Mouse (Mus musculus) A20 (cell line): ENCODE data around the gene Mthfsd.
A peak's percentile ranks its signal among the peaks of the same experiment; 100 is the strongest.

Experiments
- DNase-seq: peaks from one replicate; pipeline ENCODE4 v3.0.0-alpha.2; 2011; ENCODE audit warnings: low read depth, low spot score

Mthfsd gene

GRCm38 (mm10) chr8:121122368-121122767 is 14.2 kb upstream of the Mthfsd start:
- DNase-seq, result no peak

GRCm38 (mm10) chr8:121121704-121122103 is 13.5 kb upstream of the Mthfsd start:
- no peak for DNase-seq

GRCm38 (mm10) chr8:121120456-121121419 is 12.5 kb upstream of the Mthfsd start:
- DNase-seq, result no peak

GRCm38 (mm10) chr8:121119635-121120455 is 11.7 kb upstream of the Mthfsd start:
- DNase-seq, result no peak

- no peak for DNase-seq
These were observed 10.6 kb upstream of the Mthfsd start for GRCm38 (mm10) chr8:121118634-121119420.

GRCm38 (mm10) chr8:121117906-121118305 is 9.7 kb upstream of the Mthfsd start:
- DNase-seq, result no peak

GRCm38 (mm10) chr8:121117186-121117651 is 9.0 kb upstream of the Mthfsd start:
- DNase-seq, result no peak

- DNase-seq, result no peak
These were observed 8.5 kb upstream of the Mthfsd start for GRCm38 (mm10) chr8:121116591-121117185.

- DNase-seq, result no peak
These were observed 7.8 kb upstream of the Mthfsd start, which contains the start of gene Foxc2 for GRCm38 (mm10) chr8:121115948-121116347. Gene Foxc2, plus strand, starts transcription at chr8:121116171.

GRCm38 (mm10) chr8:121115136-121115535 is 6.9 kb upstream of the Mthfsd start:
- no peak for DNase-seq

GRCm38 (mm10) chr8:121113261-121113660 is 5.1 kb upstream of the Mthfsd start:
- DNase-seq, result peak; percentile 90

- DNase-seq, result no peak
These were observed 3.1 kb upstream of the Mthfsd start for GRCm38 (mm10) chr8:121111145-121111907.

- no peak for DNase-seq
These were observed 465 bp upstream of the Mthfsd start for GRCm38 (mm10) chr8:121108657-121109056.

GRCm38 (mm10) chr8:121104049-121104818 is 4.0 kb downstream of the Mthfsd start:
- DNase-seq, result peak; percentile 73

GRCm38 (mm10) chr8:121093496-121093895 is 14.7 kb downstream of the Mthfsd start:
- DNase-seq, result no peak

- peak; percentile 77 for DNase-seq
These were observed 15.6 kb downstream of the Mthfsd start for GRCm38 (mm10) chr8:121092627-121093026.

GRCm38 (mm10) chr8:121092141-121092540 is 16.1 kb downstream of the Mthfsd start:
- DNase-seq, result no peak

GRCm38 (mm10) chr8:121090716-121091115 is 17.5 kb downstream of the Mthfsd start:
- no peak for DNase-seq

GRCm38 (mm10) chr8:121089631-121090380 is 18.4 kb downstream of the Mthfsd start:
- no peak for DNase-seq
